Mouse (Mus musculus): ENCODE measurements at regions not wholly inside any gene's neighbourhood (a gene's known extent, or its start where the extent isn't known, plus 50 kb on each side); places are given as distances from the start of the nearest gene placed in this dataset.

DNA sequence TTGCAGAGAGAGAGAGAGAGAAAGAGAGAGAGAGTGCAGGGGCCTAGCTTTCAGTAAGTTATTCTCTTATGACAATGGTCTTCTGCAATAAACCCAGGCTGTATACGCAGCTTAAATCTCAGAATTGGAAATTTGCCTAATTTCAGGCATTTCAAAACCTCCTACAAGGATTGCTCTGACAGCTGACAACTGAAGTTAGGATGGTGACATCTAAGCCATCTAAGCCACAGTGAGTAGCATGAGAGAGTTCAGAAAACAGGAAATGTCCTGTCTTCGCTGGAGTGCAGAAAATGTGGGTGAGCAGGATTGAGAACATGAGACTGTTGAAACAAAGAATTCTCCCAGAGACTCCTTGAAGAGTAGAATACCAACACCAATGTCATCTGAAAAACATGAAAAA, 56.8 kb downstream of the Fam110c start:
- DNase-seq, result no peak

DNA sequence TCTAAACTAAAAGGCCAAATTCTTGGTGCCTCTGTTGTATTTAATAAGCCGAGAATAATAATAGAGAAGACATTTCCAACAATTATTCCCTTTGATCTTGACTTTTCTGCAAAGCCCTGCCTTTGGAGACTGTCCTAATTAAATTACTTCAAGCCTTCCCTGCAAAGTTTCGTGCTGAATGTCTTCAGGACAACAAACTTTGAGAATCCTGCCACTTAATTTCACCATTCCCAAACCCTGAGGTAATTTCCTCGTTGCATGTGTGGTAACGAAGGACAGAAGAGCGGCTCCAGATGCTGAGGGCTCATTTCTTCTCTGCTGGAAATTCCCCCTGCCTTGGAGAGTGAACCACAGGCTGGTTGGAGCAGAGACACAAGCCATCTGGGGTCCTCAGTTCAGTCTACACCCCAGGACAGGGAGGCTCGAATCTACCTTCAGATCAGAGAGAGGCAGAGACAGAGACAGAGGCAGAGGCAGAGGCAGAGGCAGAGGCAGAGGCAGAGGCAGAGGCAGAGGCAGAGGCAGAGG, 60.9 kb downstream of the Fam110c start:
- no peak for DNase-seq

DNA sequence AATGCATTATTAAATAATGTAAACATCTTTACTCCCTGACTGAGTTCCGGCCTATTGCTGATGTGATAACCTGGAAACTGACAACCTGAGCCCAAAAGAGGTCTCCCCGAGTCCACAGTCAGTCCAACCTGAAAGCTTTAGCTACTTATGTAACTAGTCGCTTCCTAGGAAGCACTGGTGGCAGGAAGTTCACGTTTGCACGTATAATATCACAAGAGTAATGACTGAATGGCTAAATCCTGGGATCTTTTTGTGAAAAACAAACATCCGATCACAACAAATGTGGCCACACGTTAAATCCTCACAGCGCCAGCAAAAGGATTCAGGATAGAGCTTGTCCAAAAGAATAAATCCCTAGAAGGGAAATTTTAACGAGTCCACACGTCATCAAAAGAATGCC, 62.7 kb downstream of the Fam110c start:
- DNase-seq, result no peak

DNA sequence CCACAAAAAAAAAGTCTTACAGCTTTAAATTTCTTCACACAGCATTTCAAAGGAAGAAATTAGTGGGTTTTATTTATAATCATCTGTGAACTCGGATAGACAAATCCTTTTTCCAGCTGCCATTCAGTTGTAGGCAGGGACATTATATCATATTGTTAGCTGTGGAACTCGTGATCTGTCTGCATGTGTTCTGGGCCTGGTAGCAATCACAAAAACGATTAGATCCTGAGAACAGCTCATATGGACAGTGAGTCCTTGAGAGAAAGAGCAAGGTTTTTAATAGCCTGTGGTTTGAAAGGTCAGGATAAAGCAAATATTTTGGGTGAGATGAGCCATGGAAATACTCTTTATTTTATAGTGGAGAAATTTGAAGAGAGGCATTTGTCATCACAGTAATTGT, 63.2 kb downstream of the Fam110c start:
- no peak for DNase-seq

DNA sequence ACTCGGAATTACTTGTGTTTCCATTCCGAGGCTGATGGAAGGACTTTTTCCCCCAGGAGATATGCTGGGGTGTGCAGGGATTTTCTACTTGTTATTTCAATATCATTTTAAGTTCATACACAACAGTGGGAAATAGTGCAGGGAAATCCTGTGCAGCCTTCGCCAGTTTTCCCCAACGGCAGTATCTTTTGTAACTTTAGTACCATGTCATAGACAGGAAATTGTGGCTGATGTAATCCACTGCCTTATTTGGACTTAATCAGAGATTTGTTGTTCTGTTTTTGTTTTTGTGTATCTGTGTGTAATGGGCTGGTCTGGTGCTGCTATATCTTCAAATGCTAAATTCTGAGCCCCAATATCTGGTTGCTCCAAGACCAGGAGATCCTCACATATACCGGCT, 63.8 kb downstream of the Fam110c start:
- DNase-seq, result no peak

DNA sequence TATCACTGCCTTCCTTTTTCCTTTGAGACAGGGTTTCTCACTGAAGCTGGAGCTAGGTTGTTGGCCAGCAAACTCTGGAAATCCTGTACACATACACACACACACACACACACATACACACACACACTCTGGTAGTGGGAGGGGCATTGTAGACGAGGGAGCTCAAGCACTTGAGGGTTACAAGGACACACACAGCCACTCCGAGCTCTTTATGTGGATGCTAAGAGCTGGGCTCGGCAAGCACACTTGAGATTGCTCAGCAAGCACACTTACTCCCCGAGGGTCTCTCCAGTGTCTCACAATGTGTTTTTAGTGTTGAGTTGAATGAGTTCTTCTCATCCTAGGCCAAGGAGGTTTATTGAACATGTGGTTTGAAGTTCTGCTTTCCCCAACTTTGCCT, 66.2 kb downstream of the Fam110c start:
- no peak for DNase-seq

DNA sequence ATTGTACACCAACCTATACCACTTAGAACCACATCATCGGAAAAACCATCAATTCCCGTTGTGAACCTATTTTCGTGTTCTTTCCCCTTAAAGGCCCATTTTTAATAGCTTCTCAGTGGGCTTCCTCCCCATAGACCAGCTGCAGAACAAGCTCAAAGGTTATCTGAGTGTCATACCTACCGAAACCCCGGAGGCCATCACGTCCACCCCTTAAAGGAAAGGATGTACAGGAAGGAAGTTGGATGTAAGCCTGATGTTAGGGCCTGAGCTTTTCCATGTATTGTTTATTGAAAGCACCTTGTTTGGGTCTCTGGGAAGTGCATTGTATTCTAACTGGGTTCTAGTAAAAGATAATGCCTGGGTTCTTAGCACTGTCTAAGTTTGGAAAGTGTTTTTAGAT, 69.6 kb downstream of the Fam110c start:
- DNase-seq, result no peak

DNA sequence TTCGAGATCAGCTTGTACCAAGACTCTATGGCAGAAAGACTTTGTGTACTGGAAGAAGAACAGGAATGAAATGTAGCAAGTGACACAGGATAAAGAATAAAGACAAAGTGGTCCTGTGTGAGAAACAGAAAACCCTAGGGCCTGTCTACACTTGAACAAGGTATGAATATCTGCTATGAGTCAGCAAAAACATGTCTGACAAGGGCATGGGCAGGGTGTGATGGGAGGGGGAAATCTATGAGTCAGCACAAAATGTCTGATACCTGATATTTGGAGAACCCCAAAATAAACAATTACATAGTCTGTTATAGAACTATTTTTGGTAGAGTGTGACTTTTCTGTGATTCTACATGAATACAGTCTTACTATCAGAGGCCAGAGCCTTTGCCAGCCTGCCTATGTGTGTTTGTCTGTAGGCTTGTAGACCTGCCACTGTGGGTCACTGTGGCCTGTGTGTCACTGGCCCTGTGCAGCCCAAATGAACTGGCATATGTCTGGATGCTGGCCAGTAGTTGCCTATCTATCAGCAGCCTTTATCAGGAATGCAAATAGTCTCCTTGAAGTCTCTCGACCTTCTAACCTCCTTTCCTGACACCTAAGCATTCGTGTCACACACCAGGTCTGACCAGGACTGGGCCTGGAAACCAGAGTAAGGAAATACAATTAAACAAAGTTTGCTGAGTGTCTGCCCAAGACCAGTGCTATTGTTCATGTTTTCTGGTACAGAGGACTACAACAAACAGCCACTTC, 71.5 kb downstream of the Fam110c start:
- DNase-seq, result no peak

DNA sequence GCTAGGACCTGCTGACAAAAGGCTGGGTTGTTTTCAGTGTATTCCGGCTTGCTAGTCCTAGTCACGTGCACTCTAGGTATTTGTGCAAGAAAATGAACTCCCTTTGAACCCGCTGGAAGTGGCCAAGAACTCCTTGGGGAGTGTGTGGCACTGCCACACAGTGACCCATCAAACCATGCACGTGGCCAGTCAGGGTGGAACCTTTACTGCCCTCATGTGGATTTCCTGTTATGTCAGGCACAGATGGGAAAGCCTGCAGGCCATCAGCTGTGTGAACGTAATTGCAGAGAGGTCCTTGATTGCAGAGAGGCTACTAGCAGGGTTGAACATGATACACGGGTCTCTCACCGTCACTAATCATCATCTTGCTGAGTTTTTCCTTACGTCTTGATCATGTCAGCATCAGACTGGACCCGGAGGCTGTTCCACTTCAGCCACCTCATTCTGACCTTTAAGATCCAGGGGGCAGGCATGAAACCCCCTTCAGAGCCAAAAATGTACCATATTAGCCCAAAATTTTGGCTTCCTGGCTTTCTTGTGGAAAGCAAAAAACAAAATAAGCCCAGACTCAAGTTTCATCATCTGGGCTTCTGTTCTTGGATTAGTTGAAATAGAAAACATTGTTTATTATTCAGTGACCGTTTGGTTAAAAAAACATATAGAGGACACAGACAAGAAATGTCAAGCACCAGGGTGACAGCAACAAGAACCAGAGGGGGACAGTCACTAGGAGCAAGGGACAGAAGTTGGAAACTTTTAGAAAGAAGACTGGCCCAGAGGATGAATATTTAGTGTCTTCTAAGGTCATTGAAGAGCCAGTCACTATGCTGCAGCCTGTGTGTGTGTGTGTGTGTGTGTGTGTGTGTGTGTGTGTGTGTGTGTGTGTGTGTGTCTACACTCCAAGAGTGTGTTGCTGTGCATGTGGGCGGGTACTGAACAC, 75.0 kb downstream of the Fam110c start:
- DNase-seq, result no peak

DNA sequence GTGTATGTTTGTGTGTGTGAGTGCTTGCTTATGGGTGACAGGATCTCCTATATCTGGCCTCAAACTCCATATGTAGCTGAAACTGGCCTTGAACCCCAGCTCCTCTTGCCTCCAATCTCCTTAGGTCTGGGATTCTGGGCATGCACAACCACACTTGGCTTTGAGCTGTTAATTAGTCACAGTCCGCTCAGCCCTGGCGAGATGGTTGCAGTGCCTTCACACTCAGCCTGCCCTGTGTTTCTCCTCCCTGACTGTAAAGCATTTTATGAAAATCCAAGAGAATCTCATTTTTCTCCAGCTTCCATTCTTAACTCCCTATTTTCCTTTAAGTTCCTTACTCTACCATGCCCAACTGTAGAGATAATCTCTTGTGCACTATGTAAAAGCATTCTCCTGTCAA, 80.1 kb downstream of the Fam110c start:
- no peak for DNase-seq

DNA sequence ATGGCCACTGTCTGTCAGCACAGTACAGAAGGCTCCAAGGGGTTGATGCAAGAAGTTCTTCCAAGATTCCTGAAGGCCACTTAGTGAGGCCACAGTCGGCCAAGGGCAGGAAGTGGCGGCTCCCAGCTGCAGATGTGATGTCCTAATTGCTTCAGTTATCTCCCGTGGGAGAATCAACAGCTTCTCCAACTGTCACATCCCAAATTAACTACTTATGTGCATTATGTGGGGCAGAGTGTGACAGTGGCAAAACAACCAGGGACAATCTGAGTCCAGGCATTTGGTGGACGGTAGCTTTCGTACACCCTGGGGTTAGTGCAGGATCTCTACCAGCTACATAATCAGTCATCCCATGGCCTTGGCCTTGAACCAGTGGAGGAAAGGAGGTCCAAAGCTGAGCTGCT, 80.9 kb downstream of the Fam110c start:
- DNase-seq, result no peak

DNA sequence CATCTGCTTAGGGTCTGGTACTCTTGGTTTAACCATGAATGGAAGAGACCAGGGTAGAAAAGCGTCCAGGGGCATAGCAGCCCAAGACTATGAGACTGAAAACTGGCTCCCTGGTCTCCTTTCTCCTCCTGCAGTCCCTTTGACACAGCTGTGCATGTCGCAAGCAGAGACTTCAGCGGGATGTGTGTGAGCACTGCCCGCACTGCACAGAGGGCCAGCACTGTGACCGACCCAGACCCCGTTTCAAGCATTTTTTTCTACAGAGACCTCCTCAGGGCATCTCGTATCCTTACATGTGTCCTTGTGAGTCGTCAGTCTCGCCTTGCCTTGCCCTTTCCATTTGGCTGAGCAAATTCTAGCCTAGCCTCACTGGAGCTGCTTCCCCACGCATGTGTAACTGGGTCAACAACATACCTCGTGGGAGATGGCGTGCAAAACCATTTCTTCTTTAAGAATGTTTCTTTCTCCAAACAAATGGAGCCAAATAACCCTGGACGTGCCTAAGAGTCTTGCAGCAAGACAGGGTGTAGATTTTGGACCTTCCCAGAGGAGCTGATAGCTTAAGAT, 82.6 kb downstream of the Fam110c start:
- no peak for DNase-seq

DNA sequence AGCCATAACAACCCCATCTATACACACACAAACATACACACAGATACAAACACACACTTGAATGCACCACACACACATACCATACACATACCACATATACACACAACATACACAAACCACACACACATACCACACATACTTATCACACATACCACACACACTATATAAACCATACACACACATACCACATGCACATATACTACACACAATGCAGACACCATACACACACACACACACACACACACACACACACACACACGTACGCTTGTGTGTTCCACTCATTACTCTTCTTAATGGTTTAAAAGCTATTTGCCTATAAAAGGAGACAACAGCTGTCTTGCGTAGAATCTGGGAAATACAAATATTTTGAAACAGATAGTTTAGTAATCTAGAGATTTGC, 83.1 kb upstream of the Gm6993 start:
- DNase-seq, result no peak

DNA sequence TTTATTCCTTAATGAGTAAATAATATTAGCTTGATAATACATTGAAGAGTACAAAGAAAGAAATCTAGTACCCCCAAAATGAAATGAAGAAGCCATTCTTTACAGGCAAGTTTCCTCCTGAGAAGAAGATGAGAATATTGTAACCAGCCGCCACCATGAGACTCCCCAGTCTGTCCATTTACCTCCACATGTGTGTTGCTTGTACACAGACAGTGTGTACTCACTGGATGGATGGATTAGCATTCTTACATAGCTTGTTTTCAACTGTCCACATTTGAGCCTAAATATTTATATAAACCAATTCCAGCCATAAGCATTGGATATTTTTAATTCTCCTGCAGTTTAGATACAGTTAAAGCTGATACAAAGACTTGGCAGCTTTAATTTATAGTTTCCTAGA, 82.7 kb upstream of the Gm6993 start:
- no peak for DNase-seq

DNA sequence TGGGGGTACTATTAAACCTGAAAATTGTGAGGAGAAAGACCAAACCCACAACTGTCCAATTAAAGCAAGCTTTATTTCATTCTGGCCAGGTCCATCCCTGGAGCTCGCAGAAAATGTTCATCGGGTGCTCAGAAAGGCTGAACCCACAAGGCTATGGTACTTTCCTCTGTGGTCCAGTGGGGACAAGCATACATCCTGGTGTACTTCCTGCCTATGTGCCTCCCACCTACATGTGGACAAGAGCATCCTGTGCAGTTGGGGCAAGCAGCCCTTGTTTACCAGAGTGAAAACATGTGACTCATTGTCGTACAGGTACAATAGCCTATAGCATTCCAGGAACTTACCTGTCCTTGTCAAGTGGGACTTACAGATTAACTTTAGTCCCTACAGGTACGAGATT, 81.7 kb upstream of the Gm6993 start:
- DNase-seq, result no peak

DNA sequence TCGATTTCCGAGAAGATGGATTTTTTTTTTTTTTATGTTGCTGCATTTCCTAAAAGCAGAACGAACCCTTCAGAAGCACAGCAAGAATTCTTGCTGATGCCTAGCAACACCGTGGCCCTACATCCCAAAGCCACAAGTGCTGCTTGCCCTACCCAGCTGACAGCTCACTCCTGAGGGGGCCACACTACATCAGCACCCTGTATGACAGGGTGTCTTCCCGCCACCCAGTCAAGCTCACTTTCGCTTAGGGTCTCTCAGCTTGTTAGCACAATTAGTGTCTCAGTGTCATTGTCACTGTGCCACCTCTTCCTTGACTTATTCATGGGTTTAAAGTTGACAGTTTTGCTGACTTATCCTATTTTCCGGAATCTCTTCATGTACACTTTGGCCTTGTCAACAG, 81.2 kb upstream of the Gm6993 start:
- no peak for DNase-seq

DNA sequence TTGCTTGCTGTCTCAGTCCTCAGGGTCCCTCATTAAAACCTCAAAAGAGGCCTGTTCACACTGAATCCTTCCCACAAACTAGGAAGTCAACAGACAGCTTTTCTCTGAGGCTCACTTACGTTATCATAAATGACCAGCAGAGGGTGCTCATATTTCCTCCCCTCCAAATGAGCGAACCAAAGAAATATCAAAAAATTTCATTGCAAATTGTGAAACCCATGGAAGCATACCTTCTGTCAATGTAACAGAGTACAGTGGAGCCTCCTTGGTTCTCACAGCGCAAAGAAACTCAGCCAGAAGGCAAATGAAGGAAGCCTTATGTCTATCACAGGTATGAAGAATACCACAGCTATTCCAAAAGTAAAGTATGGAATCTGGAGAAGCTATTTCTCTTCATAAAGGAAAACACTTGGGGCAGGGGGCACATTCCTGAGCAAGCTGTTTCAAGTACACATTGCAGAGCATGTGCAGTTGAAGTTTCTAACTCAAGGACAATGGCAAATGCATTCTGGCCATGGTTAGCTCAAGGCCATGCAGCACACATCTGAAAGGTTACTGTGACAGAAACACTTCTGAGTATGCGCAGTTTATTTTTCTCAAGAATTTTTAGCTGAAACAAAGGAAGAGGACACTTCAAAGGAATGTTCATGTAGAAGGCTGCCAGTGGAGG, 72.2 kb upstream of the Gm6993 start:
- peak; percentile 8 to 12 for DNase-seq

DNA sequence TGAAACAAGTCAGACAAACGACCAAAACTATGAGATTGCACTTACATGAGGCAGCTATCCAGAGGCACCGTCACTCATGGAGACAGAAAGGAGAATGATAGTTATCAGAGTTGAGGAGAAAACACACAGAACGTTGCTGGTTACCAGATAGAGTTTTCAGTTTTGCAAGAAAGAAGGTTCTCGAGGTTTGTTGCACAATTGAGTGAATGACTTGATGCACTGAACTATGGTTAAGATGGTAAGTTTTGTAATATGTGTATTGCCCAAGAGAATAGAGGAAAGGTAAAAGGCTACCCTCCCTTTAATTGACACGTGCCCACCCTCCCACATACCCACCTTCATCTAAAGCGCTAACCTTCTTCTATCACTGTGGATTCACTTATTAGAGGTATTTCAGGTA, 70.5 kb upstream of the Gm6993 start:
- DNase-seq, result no peak

DNA sequence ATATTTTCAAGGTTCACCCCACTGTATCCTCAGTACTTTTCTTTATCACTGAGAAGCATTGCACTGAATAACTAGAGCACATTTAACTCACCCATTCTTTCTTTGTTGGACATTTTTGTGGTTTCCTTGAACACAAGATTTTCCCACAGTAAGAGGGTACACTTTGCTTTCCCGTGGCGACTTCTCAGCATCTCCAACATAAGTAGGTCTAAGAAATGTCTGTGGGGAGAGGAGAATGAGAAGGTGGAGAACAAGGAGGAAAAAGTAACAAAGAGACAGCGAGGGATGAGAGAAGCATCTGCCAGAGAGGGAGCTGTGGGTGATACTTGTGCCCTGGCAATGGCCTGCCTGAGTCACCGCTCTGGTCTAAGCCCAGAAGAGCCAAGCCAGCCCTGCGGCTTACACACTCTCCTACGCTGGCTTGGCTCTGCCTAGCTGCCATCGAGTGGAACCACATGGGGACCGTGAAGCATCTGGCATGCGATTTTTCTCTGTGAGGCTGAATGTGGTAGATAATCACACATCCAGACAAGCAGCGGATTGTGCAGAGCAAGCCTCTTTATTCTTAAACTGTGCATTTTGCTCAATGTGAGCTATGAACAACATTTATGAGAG, 69.9 kb upstream of the Gm6993 start:
- DNase-seq, result peak in 1 of 2 experiments; percentile 2

DNA sequence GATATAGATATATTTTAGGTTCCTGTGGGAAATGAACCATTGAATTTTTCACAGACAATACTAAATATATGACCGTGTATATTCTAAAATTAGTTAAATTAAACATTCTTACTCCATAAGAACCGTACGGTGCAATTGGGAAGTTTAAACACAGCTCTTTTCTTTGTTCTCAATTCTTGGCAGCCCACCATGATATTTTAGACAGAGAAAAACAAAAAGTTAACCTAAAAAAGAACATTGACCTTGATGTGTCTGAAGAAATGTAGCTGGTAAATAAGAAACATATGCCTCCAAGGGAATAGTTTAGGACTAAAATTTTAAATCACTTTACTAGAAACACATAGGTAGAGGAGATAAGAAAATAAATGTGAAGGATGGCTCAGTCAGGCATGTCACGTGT, 68.6 kb upstream of the Gm6993 start:
- no peak for DNase-seq

DNA sequence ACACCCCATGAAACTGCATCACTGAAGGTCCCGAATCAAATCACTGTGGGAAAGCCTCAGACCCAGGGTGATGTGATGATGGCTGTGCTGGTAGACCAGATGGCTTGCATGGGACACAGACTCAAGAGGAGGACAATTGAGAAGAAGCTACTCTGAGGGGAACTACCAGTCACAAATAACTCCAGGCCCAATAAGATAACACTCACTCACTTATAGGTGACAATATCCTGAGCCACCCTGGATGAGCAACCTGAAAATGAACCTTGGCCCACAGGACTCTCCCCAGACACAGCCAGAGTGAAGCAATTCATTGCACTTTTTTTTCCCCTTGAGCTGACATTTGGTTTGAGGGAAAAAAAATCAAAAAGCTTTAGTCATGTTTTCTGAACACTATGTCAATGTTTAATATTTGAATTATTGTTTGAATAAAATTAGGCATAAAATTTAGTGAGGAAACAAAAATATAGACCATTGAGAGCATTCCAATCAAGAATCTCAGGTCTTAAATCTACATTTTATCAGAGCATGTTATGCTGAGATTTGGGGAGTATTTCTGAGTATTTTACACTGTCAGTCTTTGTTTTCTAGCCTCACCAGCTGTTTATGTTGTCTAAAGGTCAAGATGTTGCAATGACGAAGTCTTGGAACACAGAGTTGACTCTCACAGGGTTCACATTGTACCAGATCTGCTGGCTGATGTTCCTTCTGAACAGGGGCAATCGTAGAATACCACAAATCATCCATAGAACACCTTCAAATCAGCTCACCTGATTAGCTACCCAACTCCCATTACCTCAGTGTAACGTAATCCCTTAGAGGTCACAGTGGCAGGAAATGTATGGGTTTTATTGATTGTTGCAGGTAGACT, 67.9 kb upstream of the Gm6993 start:
- DNase-seq, result no peak

DNA sequence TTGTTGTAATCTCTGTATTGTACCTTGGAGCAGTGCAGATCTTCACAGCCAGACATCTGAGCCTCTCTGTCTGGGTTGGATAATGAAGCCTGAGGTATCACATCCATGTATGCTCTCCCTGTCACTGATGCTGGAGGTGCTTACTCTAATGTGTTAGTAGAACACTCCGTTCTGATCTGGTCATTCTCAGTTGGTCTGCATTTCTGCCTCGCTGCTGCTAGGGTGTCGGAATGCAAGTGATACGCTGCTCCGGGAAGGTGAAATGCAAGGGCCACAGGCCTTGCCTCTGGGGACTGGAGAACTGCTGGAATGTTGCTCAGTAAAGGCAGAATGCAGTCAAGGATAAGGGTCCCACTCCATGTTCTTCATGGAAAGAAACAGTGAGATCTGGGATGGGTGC, 67.1 kb upstream of the Gm6993 start:
- DNase-seq, result no peak

All from cerebellum, adult 18-20 months (tissue).